Mouse (Mus musculus) neural tube, embryonic 10.5 days (tissue): ENCODE results near the gene Gm21083.
A peak's percentile ranks its signal among the peaks of the same experiment; 100 is the strongest.
"Not testable (repeated sequence)": the region's sequence is repeated elsewhere in the genome, so short reads cannot be mapped to it uniquely, and the experiment has no call there.

ENCODE experiments used
- DNase-seq: peaks from one replicate; pipeline ENCODE4 v3.0.0-alpha.2; 2017; ENCODE audit warnings: low spot score; ENCODE audit errors: extremely low spot score

Gm21083 gene

DNA sequence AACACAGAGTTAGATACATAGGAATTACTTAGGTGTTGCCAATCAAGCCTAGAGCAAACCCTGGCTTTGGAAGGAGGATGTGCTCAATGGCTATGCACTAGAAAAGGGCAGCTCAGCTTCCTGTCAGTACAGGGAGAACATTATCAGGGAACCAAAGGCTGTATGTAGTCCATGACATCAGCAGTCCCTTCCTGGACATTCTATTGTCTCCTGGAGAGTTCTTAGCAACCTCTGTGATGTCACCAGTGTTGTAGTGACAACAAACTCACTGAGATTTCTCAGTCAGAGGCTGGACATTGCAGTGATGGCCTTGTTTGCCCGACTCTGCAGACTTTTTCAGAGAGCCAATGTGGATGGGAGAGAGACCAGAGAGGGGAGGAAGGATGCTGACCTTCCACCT is at the start of gene Gm21083:
Gm21083 (plus strand) TSS at position 301 of the 400 bp plus-strand sequence.
- not testable (repeated sequence) for DNase-seq

DNA sequence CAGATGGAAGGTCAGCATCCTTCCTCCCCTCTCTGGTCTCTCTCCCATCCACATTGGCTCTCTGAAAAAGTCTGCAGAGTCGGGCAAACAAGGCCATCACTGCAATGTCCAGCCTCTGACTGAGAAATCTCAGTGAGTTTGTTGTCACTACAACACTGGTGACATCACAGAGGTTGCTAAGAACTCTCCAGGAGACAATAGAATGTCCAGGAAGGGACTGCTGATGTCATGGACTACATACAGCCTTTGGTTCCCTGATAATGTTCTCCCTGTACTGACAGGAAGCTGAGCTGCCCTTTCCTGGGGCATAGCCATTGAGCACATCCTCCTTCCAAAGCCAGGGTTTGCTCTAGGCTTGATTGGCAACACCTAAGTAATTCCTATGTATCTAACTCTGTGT is 48.0 kb upstream of the Gm21083 start, which contains the start of gene Gm21190:
Gm21190 (minus strand) TSS at position 101 of the 400 bp plus-strand sequence.
- not testable (repeated sequence) for DNase-seq

DNA sequence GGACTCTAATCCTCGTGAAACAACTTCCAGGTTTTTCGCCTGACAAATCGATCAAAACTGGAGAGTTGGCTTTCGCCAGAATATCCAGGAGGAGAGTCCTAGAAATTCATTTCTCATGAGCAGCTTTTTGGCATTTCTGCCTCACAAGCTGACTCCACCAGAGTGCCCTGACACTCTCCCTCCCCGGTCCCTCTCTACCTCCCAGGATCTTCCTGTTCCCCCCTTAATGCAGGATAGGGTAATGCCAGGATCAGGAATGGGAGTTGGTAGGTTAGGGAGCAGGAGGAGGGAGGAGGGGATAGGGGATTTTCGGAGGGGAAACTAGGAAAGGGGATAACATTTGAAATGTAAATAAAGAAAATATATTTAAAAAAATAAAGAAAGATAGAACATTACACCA is 28.5 kb upstream of the Gm21083 start:
- DNase-seq = not testable (repeated sequence)

DNA sequence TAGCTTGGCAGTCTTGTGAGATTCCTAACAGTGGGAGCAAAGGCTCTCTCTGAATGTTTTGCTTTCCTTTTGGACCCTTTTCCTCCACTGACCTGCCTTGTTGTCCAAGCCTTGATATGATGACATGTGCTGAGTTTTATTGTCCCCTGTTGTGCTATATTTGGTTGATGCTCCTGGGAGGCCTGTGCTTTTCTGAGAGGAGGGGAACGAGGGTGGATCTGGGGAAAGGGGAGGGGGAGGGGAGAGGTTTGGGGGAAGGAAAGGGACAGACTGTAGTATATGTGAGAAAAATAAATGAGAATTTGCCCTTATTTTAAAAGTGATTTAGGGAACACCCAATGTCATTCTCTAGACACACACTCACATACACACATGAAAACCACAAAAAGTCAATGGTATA is 28.0 kb upstream of the Gm21083 start:
- peak; percentile 14 for DNase-seq

DNA sequence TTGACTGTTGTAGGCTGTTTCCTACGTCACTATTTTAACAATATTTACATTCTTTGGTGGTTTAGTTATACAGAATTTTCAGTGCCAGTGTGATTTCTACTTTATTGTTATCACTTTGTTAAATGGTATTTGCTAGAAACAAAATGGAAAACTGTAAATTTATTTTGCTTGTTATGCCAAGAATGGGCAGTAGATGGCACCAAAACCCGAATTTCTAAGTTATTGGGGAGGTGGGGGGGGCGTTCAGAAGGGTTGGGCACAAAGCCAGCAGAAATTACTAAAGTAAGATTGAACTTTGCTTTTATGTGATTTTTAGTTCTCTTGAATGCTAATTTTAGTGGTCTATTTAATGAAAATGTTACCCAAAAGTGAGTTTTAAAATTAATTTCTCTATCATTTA is 27.5 kb upstream of the Gm21083 start:
- DNase-seq = not testable (repeated sequence)

DNA sequence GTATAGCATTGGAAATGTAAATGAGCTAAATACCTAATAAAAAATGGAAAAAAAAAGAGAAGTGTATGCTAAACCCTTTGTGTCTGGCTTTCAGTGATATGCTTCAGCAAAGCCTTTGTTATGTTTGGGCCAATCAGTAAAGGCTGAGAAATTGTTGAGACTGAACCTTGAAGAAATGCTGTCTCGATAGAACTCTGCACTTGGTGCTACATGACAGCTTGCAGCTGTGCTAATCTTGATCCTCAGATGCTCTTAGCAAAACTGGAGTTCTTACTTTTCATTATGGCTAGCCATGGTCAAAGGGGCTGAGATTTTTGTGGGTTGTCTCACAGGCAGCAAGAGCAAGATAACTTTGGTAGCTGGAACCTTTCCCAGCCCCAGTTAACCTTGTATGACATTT is 18.5 kb upstream of the Gm21083 start:
- not testable (repeated sequence) for DNase-seq

DNA sequence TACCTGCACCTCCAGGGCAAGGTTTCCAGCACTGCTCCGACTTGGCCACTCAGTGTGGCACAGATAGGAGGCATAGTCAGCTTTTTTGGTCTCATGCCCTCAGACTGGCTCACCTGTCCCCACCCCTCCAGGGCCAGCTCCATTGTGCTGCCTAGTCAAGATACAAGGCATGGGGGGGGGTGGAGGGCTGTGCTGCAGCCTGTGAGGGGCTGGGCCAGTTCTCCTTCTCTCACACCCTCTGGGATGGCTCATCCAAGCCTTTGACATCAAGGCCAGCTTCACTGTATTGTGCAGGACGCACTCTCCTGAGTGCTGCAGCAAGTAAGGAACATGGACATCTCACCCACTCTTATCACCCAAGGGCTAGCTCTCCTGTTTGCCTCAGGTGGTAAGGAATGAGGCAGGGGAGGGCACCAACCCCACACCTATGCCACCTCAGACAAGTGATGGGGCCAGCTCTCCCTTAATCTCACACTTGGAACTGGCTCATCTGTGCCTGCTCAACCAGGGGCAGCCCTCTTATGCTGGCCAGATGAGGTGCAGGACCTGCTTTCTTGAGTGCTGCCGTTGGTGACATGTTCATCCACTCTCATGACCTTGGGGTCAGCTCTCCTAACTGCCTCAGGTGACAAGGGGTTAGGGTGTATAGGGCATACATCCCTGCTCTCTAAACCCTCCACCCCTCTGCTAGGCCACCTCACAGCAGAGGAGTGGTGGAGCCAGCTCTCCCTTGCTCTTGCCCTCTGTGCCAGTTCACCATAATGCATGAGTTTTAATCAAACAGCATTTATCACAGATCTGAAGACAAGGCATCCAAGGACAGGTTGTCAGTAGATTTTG is 15.5 kb upstream of the Gm21083 start:
- DNase-seq = not testable (repeated sequence)

DNA sequence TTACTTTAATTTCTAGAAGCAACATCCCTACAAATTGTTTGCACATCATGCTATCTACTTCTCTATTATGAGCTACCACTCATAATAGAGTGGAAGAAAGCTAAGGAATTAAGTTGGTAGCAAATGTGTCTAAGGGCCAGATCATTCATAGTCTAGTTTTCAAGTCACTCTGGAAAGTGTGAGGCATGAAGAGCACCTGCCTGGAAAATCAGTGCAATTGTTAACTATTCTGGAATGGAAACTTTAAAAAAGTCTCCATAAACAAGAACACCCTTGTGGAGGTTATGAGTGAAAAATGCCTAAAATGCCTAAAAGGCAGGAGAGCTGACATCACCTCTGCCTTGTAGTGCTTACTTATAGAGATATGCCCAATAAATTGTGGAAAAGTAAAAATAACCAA is 3.4 kb upstream of the Gm21083 start:
- DNase-seq = not testable (repeated sequence)

DNA sequence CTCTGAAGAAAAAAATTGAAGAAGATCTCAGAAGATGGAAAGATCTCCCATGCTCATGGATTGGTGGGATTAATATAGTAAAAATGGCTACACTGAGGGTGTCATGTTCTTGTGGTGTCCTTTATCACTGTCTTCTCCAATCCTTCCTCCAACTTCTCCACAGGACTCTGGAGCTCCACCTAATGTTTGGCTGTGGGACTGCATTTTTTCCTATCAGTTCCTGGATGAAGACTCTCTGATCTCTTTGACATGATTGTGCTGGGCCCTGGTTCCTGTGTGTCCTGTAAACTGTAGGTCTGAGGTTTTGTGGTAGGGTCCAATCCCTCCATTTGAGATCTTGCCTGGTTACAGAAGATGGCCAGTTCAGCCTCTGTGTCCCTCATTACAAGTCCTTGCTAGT is 9.2 kb downstream of the Gm21083 start:
- not testable (repeated sequence) for DNase-seq

DNA sequence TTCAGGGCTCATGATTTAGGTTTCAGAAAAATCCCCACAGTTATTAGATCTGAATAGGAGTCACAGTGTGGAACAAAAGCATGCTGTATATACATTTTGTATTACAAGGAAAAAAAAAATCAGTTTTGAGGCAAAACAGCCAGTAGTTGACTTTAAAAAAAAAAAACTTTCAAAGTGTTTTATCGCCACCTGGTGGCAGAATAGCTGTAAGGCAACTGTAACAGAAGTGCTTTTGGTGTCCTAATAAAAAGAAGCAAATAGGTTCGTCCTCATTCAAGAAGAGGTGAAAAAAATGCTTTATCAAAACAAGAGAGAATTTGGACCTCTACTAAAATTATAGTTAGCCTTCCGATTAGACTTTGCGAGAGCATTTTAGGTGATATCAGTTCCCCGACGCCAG is 11.2 kb downstream of the Gm21083 start:
- not testable (repeated sequence) for DNase-seq

DNA sequence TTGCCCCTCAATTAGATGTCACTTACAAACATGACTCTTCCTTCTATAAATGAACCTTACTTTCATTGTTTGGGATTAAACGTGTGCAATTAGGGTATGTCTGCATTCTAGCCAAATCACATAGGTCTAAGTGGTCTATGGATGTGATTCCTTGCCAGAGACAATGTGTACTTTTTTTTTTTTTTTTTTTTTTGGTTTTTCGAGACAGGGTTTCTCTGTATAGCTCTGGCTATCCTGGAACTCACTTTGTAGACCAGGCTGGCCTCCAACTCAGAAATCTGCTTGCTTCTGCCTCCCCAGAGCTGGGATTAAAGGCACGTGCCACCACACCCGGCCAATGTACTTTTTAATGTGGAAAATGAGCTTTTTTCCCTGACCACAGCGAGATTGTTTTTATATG is 13.5 kb downstream of the Gm21083 start:
- DNase-seq = not testable (repeated sequence)

DNA sequence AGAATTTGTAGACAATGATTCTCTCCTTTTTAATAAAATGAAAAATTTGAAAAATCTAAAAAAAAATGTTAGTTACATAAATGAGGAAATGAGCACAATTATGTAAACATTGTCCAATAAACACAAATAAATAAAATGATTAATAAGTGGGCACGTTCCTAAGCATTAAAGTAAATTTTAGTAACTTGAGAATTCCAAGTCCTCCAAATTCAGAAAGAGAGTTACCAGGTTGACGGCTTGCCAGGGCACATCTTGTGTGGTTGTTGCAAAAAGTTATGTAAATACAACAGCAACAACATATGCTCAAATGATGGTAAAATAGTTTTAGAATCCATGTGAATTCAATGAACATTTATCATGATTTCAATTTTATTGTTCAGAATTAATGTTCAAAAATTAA is 14.4 kb downstream of the Gm21083 start:
- not testable (repeated sequence) for DNase-seq

DNA sequence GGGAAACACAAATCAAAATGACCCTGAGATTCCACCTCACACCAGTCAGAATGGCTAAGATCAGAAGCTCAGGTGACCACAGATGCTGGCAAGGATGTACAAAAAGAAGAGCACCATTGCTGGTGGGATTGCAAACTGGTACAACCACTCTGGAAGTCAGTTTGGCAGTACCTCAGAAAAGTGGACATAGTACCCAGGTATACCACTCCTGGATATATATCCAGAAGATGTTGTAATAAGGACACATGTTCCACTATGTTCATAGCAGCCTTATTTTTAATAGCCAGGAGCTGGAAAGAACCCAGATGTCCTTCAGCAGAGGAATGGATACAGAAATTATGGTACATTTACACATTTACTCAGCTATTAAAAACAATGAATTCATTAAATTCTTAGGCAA is 21.7 kb downstream of the Gm21083 start:
- not testable (repeated sequence) for DNase-seq

DNA sequence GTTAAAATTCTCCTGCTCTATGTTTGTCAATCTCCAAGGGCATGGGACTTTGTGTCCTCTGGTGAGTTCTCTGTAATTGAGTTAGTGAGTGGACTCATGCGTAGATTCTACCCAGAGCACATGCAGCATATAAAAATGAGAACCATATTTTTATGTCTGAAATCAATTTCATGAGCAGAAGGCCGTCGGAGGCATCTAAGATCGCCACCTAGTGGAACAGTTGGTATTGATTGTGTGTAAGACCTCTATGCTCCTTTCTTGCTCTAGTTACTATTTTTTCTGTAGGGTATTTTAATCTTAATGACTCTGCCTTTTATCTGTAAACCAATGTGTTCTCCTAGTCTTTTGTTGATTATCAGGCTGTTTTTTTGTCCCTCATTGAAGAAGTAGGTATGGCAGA is 23.2 kb downstream of the Gm21083 start:
- DNase-seq = not testable (repeated sequence)

DNA sequence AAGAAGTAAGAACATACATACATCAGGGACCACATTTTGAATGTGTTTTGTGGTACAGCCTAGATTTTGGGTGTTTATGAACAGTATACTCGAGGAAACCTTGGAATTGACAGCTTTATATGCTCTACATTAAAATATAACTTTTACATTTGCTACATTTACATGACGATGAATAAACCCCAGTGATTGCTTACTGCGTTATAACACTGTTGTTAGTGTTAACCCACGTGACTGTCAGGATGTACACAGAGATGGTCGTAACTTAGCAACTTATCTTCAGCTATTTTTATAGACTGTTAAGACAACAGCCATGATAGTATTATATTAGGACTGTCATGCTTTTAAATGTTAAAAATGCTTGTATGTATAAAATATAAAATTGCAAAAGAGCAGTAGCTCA is 24.3 kb downstream of the Gm21083 start:
- not testable (repeated sequence) for DNase-seq

DNA sequence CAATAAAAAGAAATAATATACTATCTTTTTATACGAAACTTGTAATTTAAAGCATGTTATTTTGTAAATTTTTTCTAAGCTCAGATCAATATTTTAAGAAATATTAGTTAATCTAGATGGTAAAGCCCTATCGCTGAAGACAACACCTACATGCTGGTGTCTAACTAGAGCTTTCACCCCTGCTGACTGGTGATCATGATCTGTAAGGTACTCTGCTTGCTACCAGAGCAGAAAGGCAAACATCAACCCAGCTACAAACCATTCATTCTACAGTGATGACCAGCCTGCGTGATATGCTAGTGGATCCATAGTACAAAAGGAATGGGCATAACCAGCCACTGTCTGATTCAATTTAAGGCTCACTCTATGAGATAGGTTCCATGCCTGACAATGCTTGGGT is 24.8 kb downstream of the Gm21083 start:
- DNase-seq = not testable (repeated sequence)

DNA sequence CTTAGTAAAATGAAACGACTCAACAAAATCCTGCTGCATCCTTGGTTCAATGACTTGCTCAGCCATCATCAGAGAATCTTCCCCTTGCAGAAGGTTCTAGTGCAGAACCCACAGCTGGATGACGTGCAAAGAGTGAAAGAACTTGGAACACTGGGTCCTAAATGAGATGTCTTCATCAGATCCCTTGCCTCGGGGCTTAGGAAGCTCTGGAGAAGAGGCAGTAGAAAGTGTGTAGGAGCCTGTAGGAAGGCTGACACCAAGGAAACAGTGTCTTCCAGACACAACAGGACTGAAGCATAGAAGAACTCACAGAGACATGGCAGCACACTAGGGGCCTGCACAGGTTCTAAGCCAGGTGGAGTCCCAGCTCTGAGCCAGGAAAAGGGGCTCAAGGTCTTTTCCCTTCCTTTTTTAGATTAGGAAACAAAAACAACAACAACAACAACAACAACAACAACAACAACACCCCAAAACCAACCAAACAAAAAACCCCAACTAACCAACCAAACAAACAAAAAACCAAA is 25.4 kb downstream of the Gm21083 start:
- DNase-seq = not testable (repeated sequence)

DNA sequence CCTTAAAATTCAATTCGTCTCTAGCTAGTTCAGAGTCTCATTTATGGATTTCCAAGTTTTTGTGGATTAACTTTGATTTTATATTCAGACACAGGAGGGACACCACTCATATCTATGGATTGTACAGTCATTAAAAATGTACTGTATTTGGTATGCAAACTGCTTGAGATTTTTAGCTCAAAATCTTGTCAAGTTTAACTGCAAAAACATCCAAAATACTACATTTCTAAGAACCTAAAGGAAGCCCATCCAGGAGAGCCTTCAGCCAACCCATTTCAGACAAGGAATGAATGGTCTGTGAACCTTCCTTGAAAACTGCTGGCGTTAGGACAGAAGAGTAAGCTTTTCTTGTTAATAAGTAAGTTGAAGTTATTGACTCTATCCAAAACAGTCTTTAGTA is 25.9 kb downstream of the Gm21083 start:
- not testable (repeated sequence) for DNase-seq

DNA sequence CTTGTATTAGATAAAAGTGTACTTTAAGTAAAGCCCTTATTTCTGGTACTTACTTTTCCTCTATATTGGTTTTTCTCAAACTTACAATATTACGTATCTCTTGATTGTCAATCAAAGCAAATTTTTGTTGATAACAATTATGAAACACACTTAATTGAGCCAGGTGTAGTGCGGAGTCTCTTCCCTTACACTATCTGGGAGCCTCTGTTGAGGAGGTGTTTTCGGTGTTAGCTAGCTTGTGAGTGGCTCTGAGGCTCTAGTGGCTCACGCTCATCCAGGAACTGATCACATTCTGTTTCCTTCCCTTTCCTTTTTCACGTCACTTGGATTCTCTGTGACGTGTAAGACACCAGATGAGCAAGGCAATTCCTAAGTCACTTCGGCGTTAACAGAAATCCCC is 26.5 kb downstream of the Gm21083 start:
- not testable (repeated sequence) for DNase-seq

DNA sequence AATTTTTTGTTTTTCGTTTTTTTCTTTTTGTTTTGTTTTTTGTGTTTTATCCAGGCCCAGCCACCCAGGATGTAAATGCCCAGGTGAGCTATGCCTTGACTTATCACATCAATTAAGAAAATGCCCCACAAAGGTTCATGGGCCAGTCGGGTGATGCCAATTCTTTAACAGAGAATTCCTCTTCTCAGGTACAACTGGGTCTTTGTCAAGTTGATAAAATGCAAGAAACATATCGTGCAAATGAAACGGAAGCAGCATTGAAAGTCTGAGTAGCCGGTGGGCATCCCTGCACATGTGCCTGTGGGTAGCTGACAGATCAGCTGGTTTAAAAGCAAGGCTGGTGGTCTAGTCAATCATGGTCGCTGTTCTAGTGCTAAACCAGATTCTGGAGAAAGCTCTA is 29.5 kb downstream of the Gm21083 start:
- DNase-seq = not testable (repeated sequence)

DNA sequence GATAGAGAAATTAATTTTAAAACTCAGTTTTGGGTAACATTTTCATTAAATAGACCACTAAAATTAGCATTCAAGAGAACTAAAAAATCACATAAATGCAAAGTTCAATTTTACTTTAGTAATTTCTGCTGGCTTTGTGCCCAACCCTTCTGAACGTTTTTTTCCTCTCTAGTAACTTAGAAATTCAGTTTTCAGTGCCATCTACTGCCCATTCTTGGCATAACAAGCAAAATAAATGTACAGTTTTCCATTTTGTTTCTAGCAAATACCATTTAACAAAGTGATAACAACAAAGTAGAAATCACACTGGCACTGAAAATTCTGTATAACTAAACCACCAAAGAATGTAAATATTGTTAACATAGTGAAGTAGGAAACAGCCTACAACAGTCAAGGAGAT is 33.6 kb downstream of the Gm21083 start:
- DNase-seq = not testable (repeated sequence)

DNA sequence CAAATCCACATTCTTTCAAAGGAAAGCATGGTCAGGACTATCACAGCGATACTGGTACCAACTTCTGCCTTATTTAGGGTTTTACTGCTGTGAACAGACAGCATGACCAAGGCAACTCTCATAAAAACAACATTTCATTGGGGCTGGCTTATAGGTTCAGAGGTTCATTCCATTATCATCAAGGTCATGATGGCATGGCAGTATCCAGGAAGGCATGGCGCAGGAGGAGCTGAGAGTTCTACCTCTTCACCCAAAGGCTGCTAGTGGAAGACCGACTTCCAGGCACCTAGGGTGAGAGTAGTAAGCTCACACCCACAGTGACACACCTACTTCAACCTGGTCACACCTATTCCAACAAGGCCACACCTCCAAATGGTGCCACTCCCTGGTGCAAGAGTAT is 39.1 kb downstream of the Gm21083 start:
- not testable (repeated sequence) for DNase-seq

DNA sequence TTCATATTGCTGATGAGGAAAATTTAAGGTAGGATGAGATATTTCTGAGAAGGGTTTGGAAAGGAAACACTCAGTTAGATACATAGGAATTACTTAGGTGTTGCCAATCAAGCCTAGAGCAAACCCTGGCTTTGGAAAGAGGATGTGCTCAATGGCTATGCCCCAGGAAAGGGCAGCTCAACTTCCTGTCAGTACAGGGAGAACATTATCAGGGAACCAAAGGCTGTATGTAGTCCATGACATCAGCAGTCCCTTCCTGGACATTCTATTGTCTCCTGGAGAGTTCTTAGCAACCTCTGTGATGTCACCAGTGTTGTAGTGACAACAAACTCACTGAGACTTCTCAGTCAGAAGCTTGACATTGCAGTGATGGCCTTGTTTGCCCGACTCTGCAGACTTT is 41.6 kb downstream of the Gm21083 start, which contains the start of gene Speer4d:
Speer4d (plus strand) TSS at position 301 of the 400 bp plus-strand sequence.
- not testable (repeated sequence) for DNase-seq
